Mouse (Mus musculus): ENCODE measurements around the gene Tradd.
A peak's percentile ranks its signal among the peaks of the same experiment; 100 is the strongest.
"Not testable (repeated sequence)": the region's sequence is repeated elsewhere in the genome, so short reads cannot be mapped to it uniquely, and the experiment has no call there.

Gene Tradd

GRCm38 (mm10) chr8:105241016-105241415 lies 23.4 kb downstream of the Tradd start:
- no peak for DNase-seq (ENCODE audit: low spot score in 2 of 2)

GRCm38 (mm10) chr8:105237442-105238142 lies 26.8 kb downstream of the Tradd start:
- DNase-seq (ENCODE audit: low spot score in 2 of 2), result no peak

GRCm38 (mm10) chr8:105235206-105235605 lies 29.2 kb downstream of the Tradd start:
- DNase-seq (ENCODE audit: low spot score in 2 of 2), result no peak

GRCm38 (mm10) chr8:105233126-105233935 lies 31.1 kb downstream of the Tradd start:
- DNase-seq (ENCODE audit: low spot score in 2 of 2), result no peak

GRCm38 (mm10) chr8:105232321-105232693 lies 32.1 kb downstream of the Tradd start:
- DNase-seq (ENCODE audit: low spot score in 2 of 2), result not testable (repeated sequence)

- no peak for DNase-seq (ENCODE audit: low spot score in 2 of 2)
Observed at GRCm38 (mm10) chr8:105231503-105232320, 32.7 kb downstream of the Tradd start.

GRCm38 (mm10) chr8:105225917-105226316 lies 38.5 kb downstream of the Tradd start:
- DNase-seq (ENCODE audit: low spot score in 2 of 2), result peak in 1 of 2 experiments; percentile 11

GRCm38 (mm10) chr8:105225272-105225593 lies 39.2 kb downstream of the Tradd start:
- no peak for DNase-seq (ENCODE audit: low spot score in 2 of 2)

GRCm38 (mm10) chr8:105224413-105225271 lies 39.8 kb downstream of the Tradd start, which contains the start of gene D230025D16Rik:
TSS of gene D230025D16Rik (plus strand) at chr8:105225145.
- peak; percentile 97 for DNase-seq (ENCODE audit: low spot score in 2 of 2)

- DNase-seq (ENCODE audit: low spot score in 2 of 2), result no peak
Observed at GRCm38 (mm10) chr8:105223850-105224249, 40.6 kb downstream of the Tradd start.

- DNase-seq (ENCODE audit: low spot score in 2 of 2), result no peak
Observed at GRCm38 (mm10) chr8:105217926-105218522, 46.4 kb downstream of the Tradd start.

- DNase-seq (ENCODE audit: low spot score in 2 of 2), result no peak
Observed at GRCm38 (mm10) chr8:105214104-105214503, 50.3 kb downstream of the Tradd start.

GRCm38 (mm10) chr8:105209153-105210110 lies 55.0 kb downstream of the Tradd start:
- DNase-seq (ENCODE audit: low spot score in 2 of 2), result no peak

Data from spleen, postnatal 10 days (tissue).